Mouse (Mus musculus) ovary, postnatal 14 days (tissue): Measurements from ENCODE around the gene Rin3.
"Not testable (repeated sequence)": the region's sequence is repeated elsewhere in the genome, so short reads cannot be mapped to it uniquely, and the experiment has no call there.

Experiments
- DNase-seq: peaks from one replicate; pipeline ENCODE4 v3.0.0; 2022; ENCODE audit warnings: low spot score

Rin3 gene

GRCm38 (mm10) chr12:102282763-102283482 lies at the start of gene Rin3:
Rin3 (plus strand) TSS chr12:102283048.
- peak; percentile 36 for DNase-seq

- no peak for DNase-seq
These were observed 47.3 kb upstream of the Rin3 start for GRCm38 (mm10) chr12:102235551-102235950.

GRCm38 (mm10) chr12:102236317-102236716 lies 46.5 kb upstream of the Rin3 start:
- no peak for DNase-seq

GRCm38 (mm10) chr12:102242076-102242722 lies 40.6 kb upstream of the Rin3 start:
- DNase-seq = no peak

DNA sequence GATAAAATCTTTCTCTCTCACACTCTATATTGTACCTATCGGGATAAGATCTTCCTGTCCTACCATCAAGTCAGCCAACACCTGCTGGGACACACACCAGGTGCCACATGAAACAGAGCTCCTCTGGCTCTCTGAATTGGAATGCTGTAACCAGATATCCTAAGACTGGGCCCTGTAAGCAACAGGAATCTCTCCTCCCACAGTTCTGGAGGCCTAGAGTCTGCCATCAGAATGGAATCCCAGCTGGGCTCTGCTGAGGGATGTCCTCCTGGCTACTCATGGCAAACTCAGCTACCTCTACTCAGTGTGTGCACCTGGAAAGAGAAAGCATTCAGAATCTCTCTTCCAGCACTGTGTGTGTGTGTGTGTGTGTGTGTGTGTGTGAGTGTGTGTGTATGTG lies 38.9 kb upstream of the Rin3 start:
- DNase-seq = no peak

DNA sequence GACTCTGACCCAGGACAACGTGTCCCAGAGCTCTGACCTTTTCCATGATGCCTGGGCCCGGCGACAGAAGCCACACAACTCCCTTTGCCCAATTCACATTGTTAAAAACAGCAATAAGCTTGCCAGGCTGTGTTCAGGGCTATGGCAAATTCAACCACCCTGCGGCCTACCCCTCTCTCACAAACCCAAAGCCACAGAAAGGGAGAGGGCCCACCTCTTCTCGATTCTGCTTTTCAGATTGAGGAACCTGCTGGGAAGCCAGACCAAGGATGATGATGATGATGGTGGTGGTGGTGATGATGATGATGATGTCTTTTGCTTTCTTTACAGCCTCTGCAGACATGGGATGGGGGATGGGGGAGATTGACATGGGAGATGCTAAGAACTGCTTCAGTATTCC lies 36.6 kb upstream of the Rin3 start:
- DNase-seq = no peak

GRCm38 (mm10) chr12:102248104-102248503 lies 34.7 kb upstream of the Rin3 start:
- DNase-seq = no peak

DNA sequence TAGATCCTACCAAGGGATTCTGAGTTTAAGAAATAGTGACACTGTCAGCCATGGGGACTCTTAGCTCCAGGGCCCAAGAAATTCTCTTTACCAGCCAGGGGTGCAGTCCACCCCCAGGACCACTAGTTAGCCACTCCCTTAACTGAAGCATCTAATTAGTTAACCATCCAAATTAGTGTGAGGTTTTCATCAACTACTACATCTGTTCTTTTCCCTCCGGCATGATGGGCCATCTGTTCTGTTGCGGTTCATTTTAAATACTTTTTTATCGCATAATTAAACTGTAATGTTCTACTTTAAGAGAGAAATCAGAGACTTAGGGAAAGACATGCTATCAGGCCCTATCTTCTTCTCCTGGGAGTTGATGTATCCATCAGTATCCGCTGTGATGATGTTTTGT lies 32.5 kb upstream of the Rin3 start:
- DNase-seq = no peak

DNA sequence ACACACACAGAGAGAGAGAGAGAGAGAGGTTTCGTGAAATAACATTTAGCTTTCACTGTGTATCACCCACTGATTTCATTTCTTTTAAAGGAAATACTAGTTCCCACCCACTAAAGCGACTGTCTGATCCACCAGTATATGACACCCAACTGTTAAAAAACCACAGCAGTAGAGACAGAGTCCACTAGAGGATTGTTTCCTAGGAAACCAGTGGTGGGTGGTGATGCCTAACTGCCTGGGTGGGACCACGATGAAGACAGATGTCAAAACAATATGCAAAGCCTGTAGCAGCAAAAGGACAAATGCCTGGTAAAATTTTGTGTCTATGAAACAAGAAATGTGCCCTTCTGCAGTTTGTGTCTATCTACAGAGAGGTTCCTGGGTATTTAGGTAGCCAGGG lies 31.8 kb upstream of the Rin3 start:
- no peak for DNase-seq

DNA sequence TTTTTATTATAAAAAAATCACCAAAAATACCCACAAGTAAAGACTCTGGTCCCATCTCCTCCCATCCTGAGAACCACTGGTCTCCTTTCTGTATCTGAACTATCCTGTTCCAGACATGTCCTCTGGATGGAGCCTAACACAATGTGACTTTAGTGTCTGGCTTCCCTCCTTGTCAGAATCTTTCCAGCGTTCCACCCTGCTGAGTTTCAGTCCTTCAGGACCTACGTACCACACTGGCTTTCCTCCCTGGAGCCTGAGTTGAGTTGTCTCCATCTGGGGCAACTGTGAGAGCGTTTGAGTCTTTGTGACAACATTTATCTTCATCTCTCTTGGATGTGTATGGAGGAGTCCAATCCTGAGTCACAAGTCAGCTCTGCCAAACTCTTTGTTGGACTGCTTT lies 30.9 kb upstream of the Rin3 start:
- no peak for DNase-seq

DNA sequence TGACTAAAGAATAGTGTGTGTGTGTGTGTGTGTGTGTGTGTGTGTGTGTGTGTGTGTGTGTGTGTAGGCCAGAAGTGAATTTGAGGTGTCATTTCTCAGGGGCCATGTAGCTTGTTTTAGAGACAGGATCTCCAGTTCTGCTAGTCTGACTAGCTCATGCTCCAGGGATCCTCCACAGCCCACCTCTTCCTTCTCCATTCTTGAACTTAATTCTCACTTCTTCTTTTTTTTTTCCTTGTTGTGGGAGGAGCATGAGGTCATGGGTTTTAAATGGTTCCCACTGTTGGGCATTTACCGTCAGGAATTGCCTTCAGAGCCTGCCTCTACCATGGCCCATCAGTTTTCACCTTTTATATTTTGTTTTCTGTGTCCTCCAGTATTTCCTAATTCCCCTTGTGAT lies 30.3 kb upstream of the Rin3 start:
- DNase-seq = no peak

- no peak for DNase-seq
These were observed 27.8 kb upstream of the Rin3 start for GRCm38 (mm10) chr12:102255012-102255411.

DNA sequence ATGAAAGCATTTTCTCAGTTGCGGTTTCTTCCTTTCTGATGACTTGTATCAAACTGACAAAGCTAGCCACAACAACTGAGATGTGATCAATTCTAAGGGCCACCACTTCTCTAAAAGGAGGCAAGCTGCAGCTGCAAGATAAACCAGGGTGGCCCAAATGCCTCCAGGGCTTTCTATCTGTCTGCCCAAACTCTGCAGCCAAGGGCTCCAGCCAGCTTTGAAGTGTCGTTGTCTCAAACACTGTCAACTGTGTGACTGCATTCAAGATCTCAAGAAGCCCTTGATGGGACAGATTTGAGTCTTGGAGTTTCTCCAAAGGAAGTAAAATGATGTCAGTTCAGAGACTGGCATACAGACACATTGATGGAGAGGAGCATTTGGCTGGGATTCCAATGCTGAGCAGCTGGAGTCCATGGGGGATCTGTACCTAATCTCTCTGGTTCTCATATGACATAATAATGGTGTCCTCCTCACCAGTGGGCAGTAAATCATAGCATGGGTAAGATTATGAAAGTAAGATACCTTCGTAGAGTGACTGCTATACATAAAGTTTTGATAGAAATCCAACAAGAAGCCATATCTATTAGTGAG lies 24.2 kb upstream of the Rin3 start:
- no peak for DNase-seq

DNA sequence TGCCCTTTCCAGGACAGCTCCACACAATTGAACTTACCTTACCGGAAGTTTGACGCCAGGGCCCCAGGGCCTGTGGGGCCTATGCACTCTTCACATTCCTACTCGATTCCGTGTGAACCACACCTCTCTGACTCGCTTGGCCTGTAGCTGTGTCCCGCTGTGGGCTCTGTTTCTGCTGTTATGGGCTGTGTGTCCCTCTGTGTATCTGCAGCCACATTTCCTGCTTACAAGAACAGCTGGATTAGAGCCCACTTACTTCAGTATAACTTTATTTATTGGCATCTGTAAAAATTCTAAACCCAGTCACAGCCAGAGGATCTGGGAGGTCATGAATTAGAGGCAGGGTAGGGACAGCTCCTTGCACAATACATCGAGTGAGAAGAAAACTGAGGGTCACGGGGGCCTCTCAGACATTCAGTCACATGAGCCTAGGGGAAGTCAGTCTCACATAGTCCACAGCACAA lies 20.9 kb upstream of the Rin3 start:
- no peak for DNase-seq

GRCm38 (mm10) chr12:102262809-102263208 lies 20.0 kb upstream of the Rin3 start:
- no peak for DNase-seq

- DNase-seq = no peak
These were observed 19.6 kb upstream of the Rin3 start for GRCm38 (mm10) chr12:102263249-102263648.

DNA sequence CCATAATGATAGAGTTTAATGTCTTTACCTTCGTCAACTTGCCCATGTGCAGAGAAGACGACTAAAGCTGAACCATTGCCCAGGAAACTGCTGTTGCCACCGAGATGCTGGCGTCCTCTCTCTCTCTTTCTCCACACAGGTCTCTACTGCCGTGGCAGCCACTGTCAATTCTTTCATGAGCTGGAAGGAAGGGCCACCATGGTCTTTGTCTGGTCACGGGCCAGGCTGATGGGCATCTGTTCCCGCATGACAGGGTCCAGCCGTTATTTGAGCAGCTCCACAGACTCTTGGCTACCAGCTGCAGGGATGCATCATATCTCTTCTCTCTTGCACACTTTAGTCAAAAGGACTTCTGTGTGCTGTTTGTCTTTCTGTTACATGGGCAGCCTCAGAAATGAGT lies 16.4 kb upstream of the Rin3 start:
- DNase-seq = no peak

DNA sequence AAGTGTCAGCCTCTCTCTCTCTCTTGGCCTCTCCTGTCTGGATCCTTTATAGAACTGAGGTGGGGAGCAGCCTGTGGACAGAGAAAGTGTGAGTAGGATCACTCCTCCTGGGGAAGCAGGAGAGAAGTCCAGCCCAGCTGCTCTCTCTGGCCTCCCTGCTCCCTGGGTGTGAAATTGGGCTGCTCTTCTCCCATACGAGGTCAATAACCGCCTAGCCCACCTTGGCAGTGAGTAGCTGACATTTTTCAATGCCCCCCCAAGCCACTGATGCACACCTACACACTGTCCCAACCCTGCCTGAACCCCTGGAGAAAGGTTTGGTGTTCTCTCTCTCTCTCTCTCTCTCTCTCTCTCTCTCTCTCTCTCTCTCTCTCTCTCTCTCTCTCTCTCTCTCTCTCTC lies 13.7 kb upstream of the Rin3 start:
- no peak for DNase-seq

DNA sequence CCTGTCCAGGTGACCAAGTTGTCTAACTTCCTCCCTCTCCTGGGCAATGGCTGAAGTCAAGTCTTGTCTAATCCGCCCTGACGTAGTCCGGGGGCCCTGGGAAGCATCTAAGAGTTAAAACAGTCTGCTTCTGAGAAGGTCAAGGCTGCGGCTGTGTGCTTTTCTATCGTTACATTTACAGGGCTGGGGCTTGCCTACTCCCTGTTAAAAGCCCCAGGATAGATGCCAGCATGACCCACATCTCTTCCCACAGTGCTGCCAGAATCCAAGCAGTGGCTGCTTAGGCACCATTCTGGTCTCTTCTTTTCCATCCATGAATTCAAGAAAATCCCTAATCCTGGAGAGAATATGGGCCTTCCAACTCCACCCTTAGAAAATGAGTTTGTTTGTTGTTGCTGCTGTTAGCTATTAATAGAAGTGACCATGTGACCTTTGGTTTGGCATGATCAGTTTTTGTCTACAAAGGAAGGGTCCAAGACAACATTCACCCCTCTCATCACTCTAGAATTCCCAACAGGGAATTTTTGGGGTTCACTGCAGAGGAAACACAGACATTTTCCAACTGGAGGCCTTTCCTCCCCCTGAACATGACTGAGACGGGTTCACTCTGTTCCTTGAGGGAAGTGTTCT lies 12.0 kb upstream of the Rin3 start:
- DNase-seq = no peak

DNA sequence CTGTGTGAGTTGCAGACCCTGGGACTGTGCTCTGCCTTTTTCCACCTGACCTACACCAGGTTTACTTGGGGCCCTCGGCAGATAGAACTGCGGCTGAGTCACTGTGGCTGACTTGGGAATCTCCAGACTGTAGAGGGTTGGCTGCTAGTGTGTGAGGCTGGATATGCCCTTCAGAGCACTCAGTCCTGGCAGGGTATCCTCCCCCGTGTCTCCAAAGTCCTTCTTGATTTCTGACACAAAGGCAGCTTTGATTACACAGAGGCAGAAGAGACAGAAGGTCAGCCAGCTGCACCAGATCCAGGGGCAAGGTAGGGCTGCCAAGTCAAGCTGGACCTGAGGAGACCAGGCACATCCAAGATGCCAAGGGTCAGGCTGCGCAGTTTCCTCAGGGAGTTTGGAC lies 11.4 kb upstream of the Rin3 start:
- DNase-seq = no peak

- DNase-seq = peak; percentile 48
These were observed 6.9 kb upstream of the Rin3 start for GRCm38 (mm10) chr12:102275833-102276443.

- DNase-seq = not testable (repeated sequence)
These were observed 2.6 kb upstream of the Rin3 start for GRCm38 (mm10) chr12:102280290-102280689.
